In the genomic region with DNA sequence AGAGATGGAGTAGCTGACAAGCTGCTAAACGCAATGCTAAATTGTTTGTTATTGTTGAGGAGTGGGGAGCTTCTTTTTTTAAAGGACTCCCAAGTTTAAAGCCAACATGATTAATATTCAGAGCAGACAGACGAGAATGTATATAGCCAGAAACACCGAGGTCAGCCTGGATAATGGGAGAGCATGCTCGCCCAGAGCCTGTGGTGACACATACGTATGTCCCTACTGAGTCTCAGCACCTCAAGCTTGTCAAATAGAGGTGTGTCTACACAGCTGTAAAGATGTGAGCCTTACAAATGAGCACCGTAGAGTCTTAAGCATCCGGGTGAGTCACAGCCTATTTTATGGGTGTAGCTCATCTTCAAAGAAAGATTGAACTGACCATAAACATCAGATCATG, we compare ENCODE assay signal across 15 mouse cellular contexts.
"Had no signal": no experiment of that assay in that cellular context is flagged by ENCODE, and none has a peak within 500 bp of the region (broad histone marks: within the 10 kb centered on the region; RNA-seq: fewer than 3 reads in every experiment).

No protein-coding gene starts in this region.

- DNase-seq: liver, embryonic 13.5 days; liver, postnatal 0 days; lung, postnatal 10 days; right cerebral cortex, postnatal 14 days; thymus, adult 18-20 months; thymus, postnatal 14 days; thymus, postnatal 36 days had no signal

- H3K36me3 ChIP-seq: liver, embryonic 13.5 days; liver, embryonic 15.5 days; midbrain, embryonic 13.5 days; midbrain, embryonic 15.5 days; neural tube, embryonic 12.5 days; stomach, embryonic 15.5 days had no signal

- H3K9me3 ChIP-seq: liver, embryonic 13.5 days; liver, embryonic 15.5 days; midbrain, embryonic 13.5 days; midbrain, embryonic 15.5 days; neural tube, embryonic 12.5 days; stomach, embryonic 15.5 days had no signal

- H3K9ac ChIP-seq: liver, embryonic 13.5 days; liver, embryonic 15.5 days; liver, postnatal 0 days; midbrain, embryonic 13.5 days; midbrain, embryonic 15.5 days; neural tube, embryonic 12.5 days; stomach, embryonic 15.5 days had no signal

- H3K4me3 ChIP-seq: liver, embryonic 13.5 days; liver, embryonic 15.5 days; megakaryocyte, embryonic 14.5 days; midbrain, embryonic 13.5 days; midbrain, embryonic 15.5 days; neural tube, embryonic 12.5 days; stomach, embryonic 15.5 days had no signal

- H3K27ac ChIP-seq: liver, embryonic 13.5 days; liver, embryonic 15.5 days; macrophage; midbrain, embryonic 13.5 days; midbrain, embryonic 15.5 days; neural tube, embryonic 12.5 days; stomach, embryonic 15.5 days had no signal

- H3K27me3 ChIP-seq: liver, embryonic 13.5 days; liver, embryonic 15.5 days; megakaryocyte, embryonic 14.5 days; midbrain, embryonic 13.5 days; midbrain, embryonic 15.5 days; neural tube, embryonic 12.5 days; stomach, embryonic 15.5 days had no signal

- H3K4me2 ChIP-seq: liver, embryonic 13.5 days; liver, embryonic 15.5 days; midbrain, embryonic 11.5 days; midbrain, embryonic 13.5 days; midbrain, embryonic 15.5 days; neural tube, embryonic 12.5 days; stomach, embryonic 15.5 days had no signal

- H3K4me1 ChIP-seq: liver, embryonic 13.5 days; liver, embryonic 15.5 days; megakaryocyte, embryonic 14.5 days; midbrain, embryonic 13.5 days; midbrain, embryonic 15.5 days; neural tube, embryonic 12.5 days; stomach, embryonic 15.5 days had no signal

- ATAC-seq: liver, postnatal 0 days; midbrain, embryonic 13.5 days; midbrain, embryonic 15.5 days had no signal
